Mouse (Mus musculus) CH12.LX (cell line): ENCODE data around the gene Aadat. TPM values are rescaled to one million over a fixed set of nuclear protein-coding genes. Genes with fewer than 3 reads are reported as not detected.

ENCODE experiments used
- DNase-seq: peaks from one replicate; pipeline ENCODE4 v3.0.0-alpha.2; 2013; ENCODE audit errors: extremely low read depth
- H3K27ac ChIP-seq: 2 replicates; pipeline ENCODE4 v1.5.1; 2012; ENCODE audit warnings: low read depth, mild to moderate bottlenecking, control low read depth, moderate library complexity; ENCODE audit not compliant: insufficient read depth
- H3K27me3 ChIP-seq: replicated peaks from 2 replicates; pipeline ENCODE3; 2012; ENCODE audit warnings: inconsistent platforms
- H3K36me3 ChIP-seq, 2 experiments: replicated peaks in 1 of 2; 2 replicates each; pipeline versions ENCODE3 to v1.6.1; 2012; ENCODE audit warnings: inconsistent platforms in 1 of 2, low read length in 1 of 2, mild to moderate bottlenecking in 1 of 2, mixed read lengths in 1 of 2, moderate library complexity in 1 of 2; ENCODE audit not compliant: control insufficient read depth in 1 of 2, insufficient read depth in 1 of 2
- H3K4me1 ChIP-seq, 2 experiments: 2 replicates each; pipeline ENCODE4 v1.6.1; 2012; ENCODE audit warnings: inconsistent platforms in 1 of 2, moderate library complexity in 1 of 2; ENCODE audit not compliant: insufficient read depth in 2 of 2, control insufficient read depth in 1 of 2
- H3K4me2 ChIP-seq: 2 replicates; pipeline ENCODE4 v1.6.1; 2012; ENCODE audit warnings: low read depth, mild to moderate bottlenecking, control low read depth; ENCODE audit not compliant: poor library complexity, insufficient read depth, severe bottlenecking
- H3K4me3 ChIP-seq, 3 experiments: fragments of 150-350 bp in 1 of 3; sonication (generic) in 1 of 3; replicated peaks in 1 of 3; 2 replicates each; pipeline versions ENCODE3 to v1.5.1; 2011 to 2012; ENCODE audit warnings: low read depth in 2 of 3, low read length in 2 of 3, mild to moderate bottlenecking in 2 of 3, moderate library complexity in 2 of 3, control low read depth in 1 of 3, improper control_type of control experiment in 1 of 3, inconsistent platforms in 1 of 3, mixed read lengths in 1 of 3; ENCODE audit not compliant: poor library complexity in 1 of 3
- H3K79me2 ChIP-seq: replicated peaks from 2 replicates; pipeline ENCODE4 v1.6.1; 2012; ENCODE audit warnings: mild to moderate bottlenecking, moderate library complexity; ENCODE audit not compliant: control insufficient read depth, poor library complexity, insufficient read depth, severe bottlenecking; ENCODE audit errors: extremely low read depth
- H3K9ac ChIP-seq: 2 replicates; pipeline ENCODE4 v1.6.1; 2012; ENCODE audit warnings: low read depth, mild to moderate bottlenecking, control low read depth, moderate library complexity; ENCODE audit not compliant: insufficient read depth
- H3K9me3 ChIP-seq: replicated peaks from 2 replicates; pipeline ENCODE3; 2012; ENCODE audit warnings: low read length, inconsistent platforms, mixed read lengths
- BHLHE40 ChIP-seq: IDR thresholded peaks from 2 replicates; pipeline ENCODE4 v1.6.1; 2011; ENCODE audit warnings: mild to moderate bottlenecking, low read depth, low read length, improper control_type of control experiment
- CTCF ChIP-seq, 2 experiments: IDR thresholded peaks in 1 of 2; conservative IDR thresholded peaks in 1 of 2; 2 replicates each; pipeline ENCODE4 v1.5.1; 2011 to 2012; ENCODE audit warnings: low read depth in 2 of 2, low read length in 2 of 2, improper control_type of control experiment in 1 of 2, inconsistent platforms in 1 of 2, mild to moderate bottlenecking in 1 of 2, moderate library complexity in 1 of 2
- E2F4 ChIP-seq: IDR thresholded peaks from 2 replicates; pipeline ENCODE4 v1.6.1; 2011; ENCODE audit warnings: low read depth, low read length, improper control_type of control experiment; ENCODE audit not compliant: insufficient replicate concordance
- ELF1 ChIP-seq: IDR thresholded peaks from 2 replicates; pipeline ENCODE4 v1.6.1; 2014; ENCODE audit warnings: low read depth, mild to moderate bottlenecking, inconsistent platforms, low read length, improper control_type of control experiment
- EP300 ChIP-seq: IDR thresholded peaks from 2 replicates; pipeline ENCODE4 v1.6.1; 2011; ENCODE audit warnings: low read length, improper control_type of control experiment
- ETS1 ChIP-seq: conservative IDR thresholded peaks from 2 replicates; pipeline ENCODE4 v1.6.1; 2012; ENCODE audit warnings: low read depth, mild to moderate bottlenecking, inconsistent platforms, low read length, improper control_type of control experiment, moderate library complexity
- GABPA ChIP-seq: IDR thresholded peaks from 2 replicates; pipeline ENCODE4 v1.6.1; 2012; ENCODE audit warnings: low read depth, low read length, improper control_type of control experiment, inconsistent platforms; ENCODE audit not compliant: insufficient replicate concordance
- JUND ChIP-seq: conservative IDR thresholded peaks from 2 replicates; pipeline ENCODE4 v1.6.1; 2011; ENCODE audit warnings: low read depth, low read length, improper control_type of control experiment
- KAT2A ChIP-seq: IDR thresholded peaks from 2 replicates; pipeline ENCODE4 v1.6.1; 2012; ENCODE audit warnings: low read length, improper control_type of control experiment, inconsistent platforms; ENCODE audit not compliant: insufficient replicate concordance
- MEF2A ChIP-seq: IDR thresholded peaks from 2 replicates; pipeline ENCODE4 v1.6.1; 2014; ENCODE audit warnings: low read depth, mild to moderate bottlenecking, inconsistent platforms, low read length, improper control_type of control experiment, borderline replicate concordance
- NRF1 ChIP-seq: IDR thresholded peaks from 2 replicates; pipeline ENCODE4 v1.6.1; 2014; ENCODE audit warnings: low read depth, mild to moderate bottlenecking, inconsistent platforms, low read length, improper control_type of control experiment, moderate library complexity
- PAX5 ChIP-seq: IDR thresholded peaks from 2 replicates; pipeline ENCODE4 v1.6.1; 2012; ENCODE audit warnings: low read length, inconsistent platforms, mixed read lengths
- POLR2A ChIP-seq: IDR thresholded peaks from 2 replicates; pipeline ENCODE4 v1.6.1; 2011; ENCODE audit warnings: low read depth, mild to moderate bottlenecking, improper control_type of control experiment, low read length
- POLR2AphosphoS2 ChIP-seq: IDR thresholded peaks from 2 replicates; pipeline ENCODE4 v1.6.1; 2011; ENCODE audit warnings: low read depth, low read length, improper control_type of control experiment
- RAD21 ChIP-seq: IDR thresholded peaks from 2 replicates; pipeline ENCODE4 v1.6.1; 2011; ENCODE audit warnings: low read depth, mild to moderate bottlenecking, low read length, improper control_type of control experiment, moderate library complexity
- SMC3 ChIP-seq: IDR thresholded peaks from 2 replicates; pipeline ENCODE4 v1.6.1; 2011; ENCODE audit warnings: low read depth, low read length, improper control_type of control experiment
- TBP ChIP-seq: conservative IDR thresholded peaks from 2 replicates; pipeline ENCODE4 v1.6.1; 2011; ENCODE audit warnings: low read depth, low read length, improper control_type of control experiment
- ZC3H11A ChIP-seq: IDR thresholded peaks from 2 replicates; pipeline ENCODE4 v1.6.1; 2012; ENCODE audit warnings: low read depth, mild to moderate bottlenecking, inconsistent platforms, low read length, improper control_type of control experiment
- ZKSCAN1 ChIP-seq: IDR thresholded peaks from 2 replicates; pipeline ENCODE4 v1.6.1; 2012; ENCODE audit warnings: low read depth, inconsistent platforms, low read length, improper control_type of control experiment, borderline replicate concordance
- ZMIZ1 ChIP-seq: IDR thresholded peaks from 2 replicates; pipeline ENCODE4 v1.6.1; 2012; ENCODE audit warnings: low read depth, mild to moderate bottlenecking, inconsistent platforms, low read length, improper control_type of control experiment
- ZNF384 ChIP-seq: IDR thresholded peaks from 2 replicates; pipeline ENCODE4 v1.6.1; 2012; ENCODE audit warnings: low read depth, low read length, improper control_type of control experiment, inconsistent platforms
- dilution Hi-C: fragments of 300-500 bp; cut with MboI; formaldehyde crosslinking; loops from 2 replicates; pipeline ENCODE4 v1.14.3; 2020; ENCODE audit warnings: low sequenced_read_pairs; ENCODE audit not compliant: extremely low pct_unique_long_range_greater_than_20kb, extremely low pct_ligation_motif_present
- in situ Hi-C: fragments of 300-500 bp; cut with MboI; formaldehyde crosslinking; loops from 3 replicates; pipeline ENCODE4 v1.14.3; 2019; ENCODE audit warnings: low sequenced_read_pairs, low pct_ligation_motif_present, low pct_unique_long_range_greater_than_20kb, mixed read lengths
- polyA plus RNA-seq: library from polyadenylated mRNA; unstranded; fragments of >175 nt; gene quantifications from 2 replicates; pipeline ENCODE4 v1.2.1, GENCODE M21; 2012; ENCODE audit warnings: low read depth; ENCODE audit not compliant: insufficient read length
- total RNA-seq, 2 experiments: library from RNA; depleted of rRNA; stranded (reverse); fragments of 300-350 nt in 1 of 2; fragments of >200 nt in 1 of 2; gene quantifications; 2 replicates each; pipeline ENCODE4 v1.2.3; 2012 to 2014

Aadat gene
- total and polyA plus RNA-seq, 3 experiments: not detected

- no peaks in the 10 kb centered on the region for H3K27me3 ChIP-seq
- H3K27ac ChIP-seq: no peak overlapping the region
- H3K4me2 ChIP-seq: no peak overlapping the region
- DNase-seq: no peak
- no peaks in the 10 kb centered on the region for H3K36me3 ChIP-seq
- H3K9me3 ChIP-seq: no peaks in the 10 kb centered on the region
- H3K9ac ChIP-seq: no peak overlapping the region
- in situ Hi-C loops: no loop called here
- no peaks in the 10 kb centered on the region for H3K4me1 ChIP-seq
- no peaks in the 10 kb centered on the region for H3K79me2 ChIP-seq
- no peak overlapping the region for H3K4me3 ChIP-seq
- dilution Hi-C loops: no loop called here
- TF ChIP-seq EP300 (no peak), GABPA (no peak), ZKSCAN1 (no peak), BHLHE40 (no peak), TBP (no peak), RAD21 (no peak), JUND (no peak), PAX5 (no peak), ETS1 (no peak), ELF1 (no peak)
Measured at GRCm38 (mm10) chr8:60490147-60490546, 15.6 kb upstream of the Aadat start.

GRCm38 (mm10) chr8:60491871-60492270 lies 13.9 kb upstream of the Aadat start:
- Histone ChIP-seq H3K36me3 (no peaks in the 10 kb centered on the region), H3K27me3 (no peaks in the 10 kb centered on the region), H3K79me2 (no peaks in the 10 kb centered on the region), H3K9me3 (no peaks in the 10 kb centered on the region), H3K4me1 (no peaks in the 10 kb centered on the region), H3K4me2 (no peak overlapping the region)
- no peak for DNase-seq
- in situ Hi-C loops: no loop called here
- TF ChIP-seq KAT2A (no peak), POLR2AphosphoS2 (no peak), TBP (no peak), SMC3 (no peak), E2F4 (no peak), GABPA (no peak), RAD21 (no peak), CTCF (conservative IDR thresholded peaks at IDR 0.05 in 1 of 2, IDR thresholded peaks at IDR 0.05 in 1 of 2; ENCODE audit: low read depth in 2 of 2, low read length in 2 of 2) (no peak), NRF1 (no peak), POLR2A (no peak), ZKSCAN1 (no peak), ZC3H11A (no peak), ZNF384 (no peak), BHLHE40 (no peak), ZMIZ1 (no peak), MEF2A (no peak), PAX5 (no peak)
- TF ChIP-seq, all 38 proteins: peak for 0
- Histone ChIP-seq H3K9ac (no peak overlapping the region), H3K4me3 (no peak overlapping the region), H3K27ac (no peak overlapping the region)
- dilution Hi-C loops: no loop called here
